Mouse (Mus musculus): ENCODE measurements around the gene Nt5c3b. TPM values are rescaled to one million over a fixed set of nuclear protein-coding genes. Genes with fewer than 3 reads are reported as not detected.

Gene Nt5c3b
- total and polyA plus RNA-seq, 3 experiments = 54.2 to 63.5 (median 54.4) TPM

- Histone ChIP-seq H3K79me2 (replicated peaks; ENCODE audit: control insufficient read depth, extremely low read depth, insufficient read depth, poor library complexity, severe bottlenecking) (no peaks in the 10 kb centered on the region), H3K36me3 (replicated peaks in 1 of 2; ENCODE audit: control insufficient read depth in 1 of 2, insufficient read depth in 1 of 2, low read length in 1 of 2) (no peaks in the 10 kb centered on the region), H3K4me3 (replicated peaks in 1 of 3; ENCODE audit: low read depth in 2 of 3, low read length in 2 of 3, poor library complexity in 1 of 3) (no peak within 1 kb of the TSS), H3K9ac (ENCODE audit: insufficient read depth, low read depth) (no peak within 1 kb of the TSS), H3K27ac (ENCODE audit: insufficient read depth, low read depth) (no peak within 1 kb of the TSS), H3K27me3 (replicated peaks) (peaks cover 39% of the 10 kb centered on the region), H3K9me3 (replicated peaks; ENCODE audit: low read length) (no peaks in the 10 kb centered on the region), H3K4me1 (ENCODE audit: control insufficient read depth in 1 of 2, insufficient read depth in 2 of 2) (no peaks in the 10 kb centered on the region), H3K4me2 (ENCODE audit: insufficient read depth, low read depth, poor library complexity, severe bottlenecking) (no peak within 1 kb of the TSS)
- in situ Hi-C loops (cut with MboI; ENCODE audit: low pct_ligation_motif_present, low pct_unique_long_range_greater_than_20kb, low sequenced_read_pairs) (no loop called here), dilution Hi-C loops (cut with MboI; ENCODE audit: extremely low pct_ligation_motif_present, extremely low pct_unique_long_range_greater_than_20kb, low sequenced_read_pairs) (no loop called here)
- TF ChIP-seq ZC3H11A (IDR thresholded peaks at IDR 0.05; ENCODE audit: low read depth, low read length) (no peak), CHD2 (IDR thresholded peaks at IDR 0.05; ENCODE audit: low read length) (no peak), JUN (IDR thresholded peaks at IDR 0.05; ENCODE audit: insufficient read depth, low read depth, low read length) (no peak), JUND (conservative IDR thresholded peaks at IDR 0.05; ENCODE audit: low read depth, low read length) (no peak), MAZ (IDR thresholded peaks at IDR 0.05; ENCODE audit: low read depth, low read length) (no peak), ZMIZ1 (IDR thresholded peaks at IDR 0.05; ENCODE audit: low read depth, low read length) (no peak), SMC3 (IDR thresholded peaks at IDR 0.05; ENCODE audit: low read depth, low read length) (no peak), EP300 (IDR thresholded peaks at IDR 0.05; ENCODE audit: low read length) (no peak), ZKSCAN1 (IDR thresholded peaks at IDR 0.05; ENCODE audit: borderline replicate concordance, low read depth, low read length) (no peak)
- no peak for DNase-seq (ENCODE audit: extremely low read depth)
Observed at GRCm38 (mm10) chr11:100414914-100415822, 26.4 kb downstream of the Nt5c3b start, which contains the start of gene Fkbp10. Gene Fkbp10 (plus strand): TSS chr11:100415697.

- H3K36me3 ChIP-seq (replicated peaks in 1 of 2; ENCODE audit: control insufficient read depth in 1 of 2, insufficient read depth in 1 of 2, low read length in 1 of 2) = no peaks in the 10 kb centered on the region
- DNase-seq (ENCODE audit: extremely low read depth) = no peak
- H3K4me3 ChIP-seq (replicated peaks in 1 of 3; ENCODE audit: low read depth in 2 of 3, low read length in 2 of 3, poor library complexity in 1 of 3) = no peak within 1 kb of the TSS
- TF ChIP-seq CTCF (conservative IDR thresholded peaks at IDR 0.05 in 1 of 2, IDR thresholded peaks at IDR 0.05 in 1 of 2; ENCODE audit: low read depth in 2 of 2, low read length in 2 of 2) (no peak), HCFC1 (IDR thresholded peaks at IDR 0.05; ENCODE audit: low read depth, low read length) (no peak), SMC3 (IDR thresholded peaks at IDR 0.05; ENCODE audit: low read depth, low read length) (no peak), MAFK (IDR thresholded peaks at IDR 0.05; ENCODE audit: insufficient replicate concordance, low read length) (no peak), TCF12 (IDR thresholded peaks at IDR 0.05; ENCODE audit: low read depth, low read length) (no peak), E2F4 (IDR thresholded peaks at IDR 0.05; ENCODE audit: insufficient replicate concordance, low read depth, low read length) (no peak), RAD21 (IDR thresholded peaks at IDR 0.05; ENCODE audit: low read depth, low read length) (no peak), MXI1 (IDR thresholded peaks at IDR 0.05; ENCODE audit: low read depth, low read length) (no peak), PAX5 (IDR thresholded peaks at IDR 0.05; ENCODE audit: low read length) (no peak), BHLHE40 (IDR thresholded peaks at IDR 0.05; ENCODE audit: low read depth, low read length) (no peak), GABPA (IDR thresholded peaks at IDR 0.05; ENCODE audit: insufficient replicate concordance, low read depth, low read length) (no peak), JUND (conservative IDR thresholded peaks at IDR 0.05; ENCODE audit: low read depth, low read length) (no peak), MAZ (IDR thresholded peaks at IDR 0.05; ENCODE audit: low read depth, low read length) (no peak), NELFE (IDR thresholded peaks at IDR 0.05; ENCODE audit: low read depth, low read length) (no peak)
- dilution Hi-C loops (cut with MboI; ENCODE audit: extremely low pct_ligation_motif_present, extremely low pct_unique_long_range_greater_than_20kb, low sequenced_read_pairs) = no loop called here
- no peaks in the 10 kb centered on the region for H3K79me2 ChIP-seq (replicated peaks; ENCODE audit: control insufficient read depth, extremely low read depth, insufficient read depth, poor library complexity, severe bottlenecking)
- H3K9ac ChIP-seq (ENCODE audit: insufficient read depth, low read depth) = no peak within 1 kb of the TSS
- peaks cover 44% of the 10 kb centered on the region for H3K27me3 ChIP-seq (replicated peaks)
- H3K27ac ChIP-seq (ENCODE audit: insufficient read depth, low read depth) = no peak within 1 kb of the TSS
- no peaks in the 10 kb centered on the region for H3K4me1 ChIP-seq (ENCODE audit: control insufficient read depth in 1 of 2, insufficient read depth in 2 of 2)
- H3K9me3 ChIP-seq (replicated peaks; ENCODE audit: low read length) = no peaks in the 10 kb centered on the region
- in situ Hi-C loops (cut with MboI; ENCODE audit: low pct_ligation_motif_present, low pct_unique_long_range_greater_than_20kb, low sequenced_read_pairs) = no loop called here
- no peak within 1 kb of the TSS for H3K4me2 ChIP-seq (ENCODE audit: insufficient read depth, low read depth, poor library complexity, severe bottlenecking)
Observed at GRCm38 (mm10) chr11:100414021-100414913, 27.3 kb downstream of the Nt5c3b start, which contains the start of gene P3h4. Gene P3h4 (minus strand): TSS chr11:100414836.
